Mouse (Mus musculus): ENCODE measurements at regions not wholly inside any gene's neighbourhood (a gene's known extent, or its start where the extent isn't known, plus 50 kb on each side); places are given as distances from the start of the nearest gene placed in this dataset.

- no peak for DNase-seq (ENCODE audit: low spot score)
Observed at GRCm38 (mm10) chr9:51379589-51379988, 50.9 kb upstream of the 1810046K07Rik start.

- no peak for DNase-seq (ENCODE audit: low spot score)
Observed at GRCm38 (mm10) chr9:51393921-51394320, 65.2 kb upstream of the 1810046K07Rik start.

GRCm38 (mm10) chr9:51394372-51394771, 65.7 kb upstream of the 1810046K07Rik start:
- DNase-seq (ENCODE audit: low spot score), result peak; percentile 59

- no peak for DNase-seq (ENCODE audit: low spot score)
Observed at GRCm38 (mm10) chr9:51396801-51397200, 68.1 kb upstream of the 1810046K07Rik start.

GRCm38 (mm10) chr9:51397589-51398220, 69.0 kb upstream of the 1810046K07Rik start:
- DNase-seq (ENCODE audit: low spot score), result no peak

- no peak for DNase-seq (ENCODE audit: low spot score)
Observed at GRCm38 (mm10) chr9:51398886-51399285, 70.2 kb upstream of the 1810046K07Rik start.

GRCm38 (mm10) chr9:51399356-51399755, 70.6 kb upstream of the 1810046K07Rik start:
- DNase-seq (ENCODE audit: low spot score), result no peak

- DNase-seq (ENCODE audit: low spot score), result no peak
Observed at GRCm38 (mm10) chr9:51401779-51402178, 73.1 kb upstream of the 1810046K07Rik start.

GRCm38 (mm10) chr9:51407978-51408377, 79.3 kb upstream of the 1810046K07Rik start:
- no peak for DNase-seq (ENCODE audit: low spot score)

- DNase-seq (ENCODE audit: low spot score), result no peak
Observed at GRCm38 (mm10) chr9:51418923-51419482, 90.3 kb upstream of the 1810046K07Rik start.

- DNase-seq (ENCODE audit: low spot score), result no peak
Observed at GRCm38 (mm10) chr9:51422553-51422952, 93.8 kb upstream of the 1810046K07Rik start.

- DNase-seq (ENCODE audit: low spot score), result no peak
Observed at GRCm38 (mm10) chr9:51423341-51423740, 94.6 kb upstream of the 1810046K07Rik start.

GRCm38 (mm10) chr9:51430426-51430825, 101.7 kb upstream of the 1810046K07Rik start:
- DNase-seq (ENCODE audit: low spot score), result no peak

- no peak for DNase-seq (ENCODE audit: low spot score)
Observed at GRCm38 (mm10) chr9:51437130-51437529, 108.4 kb upstream of the 1810046K07Rik start.

- no peak for DNase-seq (ENCODE audit: low spot score)
Observed at GRCm38 (mm10) chr9:51441773-51442381, 113.2 kb upstream of the 1810046K07Rik start.

GRCm38 (mm10) chr9:51455690-51456089, 127.0 kb upstream of the 1810046K07Rik start:
- no peak for DNase-seq (ENCODE audit: low spot score)

- no peak for DNase-seq (ENCODE audit: low spot score)
Observed at GRCm38 (mm10) chr9:51462463-51463024, 133.8 kb upstream of the 1810046K07Rik start.

- DNase-seq (ENCODE audit: low spot score), result no peak
Observed at GRCm38 (mm10) chr9:51470031-51470430, 141.3 kb upstream of the 1810046K07Rik start.

GRCm38 (mm10) chr9:51476511-51477056, 147.9 kb upstream of the 1810046K07Rik start:
- DNase-seq (ENCODE audit: low spot score), result no peak

GRCm38 (mm10) chr9:51487840-51488239, 159.1 kb upstream of the 1810046K07Rik start:
- DNase-seq (ENCODE audit: low spot score), result no peak

GRCm38 (mm10) chr9:51507265-51507913, 178.7 kb upstream of the 1810046K07Rik start:
- no peak for DNase-seq (ENCODE audit: low spot score)

- peak; percentile 66 for DNase-seq (ENCODE audit: low spot score)
Observed at GRCm38 (mm10) chr9:51517643-51518042, 188.9 kb upstream of the 1810046K07Rik start.

Data from layer of hippocampus, adult 9-10 months (tissue).